Mouse (Mus musculus) spleen, adult 2 months (tissue): Measurements from ENCODE around the gene Cav2.

Source experiments
- CTCF ChIP-seq: fragments of 200-500 bp; IDR thresholded peaks from 2 replicates; pipeline ENCODE4 v1.5.1; 2011; ENCODE audit warnings: mild to moderate bottlenecking, inconsistent platforms; ENCODE audit not compliant: insufficient read depth, insufficient read length, insufficient replicate concordance; ENCODE audit errors: extremely low read depth
- POLR2A ChIP-seq: fragments of 200-500 bp; IDR thresholded peaks from 2 replicates; pipeline ENCODE4 v1.6.1; 2011; ENCODE audit warnings: low read depth, low read length, inconsistent platforms

- TF ChIP-seq CTCF (no peak), POLR2A (no peak)
These were observed 35.5 kb downstream of the Cav2 start for GRCm38 (mm10) chr6:17316294-17317166.
